Mouse (Mus musculus) testis, adult 2 months (tissue): Measurements from ENCODE around the gene Anxa6.

ENCODE experiments used
- CTCF ChIP-seq: fragments of 200-500 bp; IDR thresholded peaks from 2 replicates; pipeline ENCODE4 v1.5.1; 2012; ENCODE audit warnings: low read depth, mild to moderate bottlenecking, inconsistent platforms, low read length, moderate library complexity; ENCODE audit not compliant: control insufficient read depth, insufficient read depth, insufficient replicate concordance
- POLR2A ChIP-seq: fragments of 200-500 bp; IDR thresholded peaks from 2 replicates; pipeline ENCODE4 v1.6.1; 2012; ENCODE audit warnings: low read depth, mild to moderate bottlenecking, inconsistent platforms, low read length, moderate library complexity; ENCODE audit not compliant: control insufficient read depth

DNA sequence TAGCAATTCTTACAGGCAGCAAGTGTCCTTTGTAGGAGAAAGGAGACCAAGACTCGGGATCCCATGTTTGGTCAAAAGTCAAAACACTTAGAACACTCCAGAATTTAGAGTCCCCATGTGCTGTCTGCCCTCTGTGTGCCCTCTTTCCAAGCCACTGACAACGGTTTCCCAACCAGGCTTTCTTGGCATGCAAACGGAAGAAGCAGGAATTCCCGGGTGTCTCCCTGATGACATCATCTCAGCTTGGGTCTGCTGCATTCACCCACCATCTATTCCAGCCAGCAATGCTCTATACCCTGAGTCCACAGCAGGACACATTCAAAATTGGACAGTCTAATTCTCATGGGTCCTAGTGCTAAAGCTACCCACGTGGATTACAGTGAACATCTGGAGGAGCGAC lies 11.4 kb downstream of the Anxa6 start:
- TF ChIP-seq POLR2A (no peak), CTCF (no peak)
